Mouse (Mus musculus): ENCODE results near the gene Hikeshi.

GRCm38 (mm10) chr7:89983441-89983840, 42.4 kb upstream of the Hikeshi start:
- TF ChIP-seq POLR2A (IDR thresholded peaks at IDR 0.05; ENCODE audit: borderline replicate concordance, extremely low read depth, insufficient read depth, insufficient read length, poor library complexity, severe bottlenecking) (no peak), CTCF (IDR thresholded peaks at IDR 0.05; ENCODE audit: borderline replicate concordance, extremely low read depth, insufficient read depth, insufficient read length) (no peak)

All from brain, embryonic 14.5 days (tissue).